Mouse (Mus musculus) midbrain, embryonic 12.5 days (tissue): ENCODE data around the gene Wdr60. TPM values are rescaled to one million over a fixed set of nuclear protein-coding genes. Genes with fewer than 3 reads are reported as not detected.

Experiments
- ATAC-seq: fragments of 200-750 bp; cut with Nextera tagmentation; 2 replicates; pipeline ENCODE4 v1.8.0; 2017; ENCODE audit warnings: low read depth, moderate TSS enrichment, moderate library complexity; ENCODE audit not compliant: low FRiP score
- H3K27ac ChIP-seq: fragments of 300-500 bp; sonication (generic); replicated peaks from 2 replicates; pipeline ENCODE4 v1.5.1; 2016; ENCODE audit warnings: mild to moderate bottlenecking
- H3K27me3 ChIP-seq: fragments of 300-500 bp; sonication (generic); 2 replicates; pipeline ENCODE4 v1.6.1; 2016; ENCODE audit warnings: mild to moderate bottlenecking
- H3K36me3 ChIP-seq: fragments of 300-500 bp; sonication (generic); 2 replicates; pipeline ENCODE4 v1.6.1; 2016
- H3K4me1 ChIP-seq: fragments of 300-500 bp; sonication (generic); 2 replicates; pipeline ENCODE4 v1.6.1; 2016
- H3K4me2 ChIP-seq: fragments of 300-500 bp; sonication (generic); replicated peaks from 2 replicates; pipeline ENCODE4 v1.6.1; 2016; ENCODE audit warnings: mild to moderate bottlenecking, moderate library complexity
- H3K4me3 ChIP-seq: fragments of 300-500 bp; sonication (generic); 2 replicates; pipeline ENCODE4 v1.5.1; 2016; ENCODE audit warnings: mild to moderate bottlenecking
- H3K9ac ChIP-seq: fragments of 300-500 bp; sonication (generic); replicated peaks from 2 replicates; pipeline ENCODE4 v1.6.1; 2016; ENCODE audit warnings: mild to moderate bottlenecking, moderate library complexity
- H3K9me3 ChIP-seq: fragments of 300-500 bp; sonication (generic); 2 replicates; pipeline ENCODE4 v1.6.1; 2016; ENCODE audit warnings: mild to moderate bottlenecking
- WGBS: fragments of 180-500 bp; shearing (Covaris S2); methylation state at CpG from one replicate; pipeline ENCODE4 v1.1.7; 2016; 5-methylcytosine and 5-hydroxymethylcytosine counted together
- microRNA-seq: library from miRNA; unstranded; fragments of <30 nt; microRNA quantifications from one replicate; pipeline ENCODE4, GENCODE M21; 2017
- polyA plus RNA-seq: library from polyadenylated mRNA; unstranded; fragments of >200 nt; fragmentation: Nextera tagmentation; extraction: Ambion mirVana; gene quantifications from 2 replicates; pipeline ENCODE4 v1.2.1, GENCODE M21; 2016

Wdr60 gene
- polyA plus RNA-seq, 1 experiment from 2014 or later, result 16.6 TPM

- no peak overlapping the region for H3K27ac ChIP-seq
- WGBS, result 74% methylated on average over 4 of the region's 4 CpGs
- H3K4me2 ChIP-seq, result no peak overlapping the region
- no peaks in the 10 kb centered on the region for H3K4me1 ChIP-seq
- no peak overlapping the region for H3K9ac ChIP-seq
- H3K27me3 ChIP-seq, result no peaks in the 10 kb centered on the region
- H3K9me3 ChIP-seq, result no peaks in the 10 kb centered on the region
- H3K36me3 ChIP-seq, result no peaks in the 10 kb centered on the region
- H3K4me3 ChIP-seq, result no peak overlapping the region
- ATAC-seq, result no peak
These were observed 81.3 kb downstream of the Wdr60 start for GRCm38 (mm10) chr12:116181436-116182050.

GRCm38 (mm10) chr12:116176930-116177329, 85.9 kb downstream of the Wdr60 start:
- Histone ChIP-seq H3K4me2 (no peak overlapping the region), H3K4me1 (no peaks in the 10 kb centered on the region), H3K27me3 (no peaks in the 10 kb centered on the region), H3K9ac (no peak overlapping the region), H3K27ac (no peak overlapping the region), H3K9me3 (no peaks in the 10 kb centered on the region), H3K4me3 (no peak overlapping the region), H3K36me3 (no peaks in the 10 kb centered on the region)
- ATAC-seq, result no peak
- 87% methylated on average over 3 of the region's 3 CpGs for WGBS

- no peaks in the 10 kb centered on the region for H3K27me3 ChIP-seq
- WGBS, result 88% methylated on average over 5 of the region's 5 CpGs
- H3K9me3 ChIP-seq, result no peaks in the 10 kb centered on the region
- H3K4me3 ChIP-seq, result no peak overlapping the region
- H3K4me2 ChIP-seq, result no peak overlapping the region
- ATAC-seq, result no peak
- no peak overlapping the region for H3K9ac ChIP-seq
- no peak overlapping the region for H3K27ac ChIP-seq
- H3K36me3 ChIP-seq, result no peaks in the 10 kb centered on the region
- H3K4me1 ChIP-seq, result peaks cover 3% of the 10 kb centered on the region; the same call in 1 of the 2 replicates
These were observed 93.2 kb downstream of the Wdr60 start for GRCm38 (mm10) chr12:116169666-116170065.

GRCm38 (mm10) chr12:116165368-116165767, 97.5 kb downstream of the Wdr60 start:
- no peak for ATAC-seq
- H3K4me3 ChIP-seq, result no peak overlapping the region
- H3K4me1 ChIP-seq, result no peaks in the 10 kb centered on the region
- H3K36me3 ChIP-seq, result no peaks in the 10 kb centered on the region
- H3K4me2 ChIP-seq, result no peak overlapping the region
- no peaks in the 10 kb centered on the region for H3K27me3 ChIP-seq
- no peaks in the 10 kb centered on the region for H3K9me3 ChIP-seq
- no peak overlapping the region for H3K27ac ChIP-seq
- H3K9ac ChIP-seq, result no peak overlapping the region

- no peaks in the 10 kb centered on the region for H3K36me3 ChIP-seq
- no peak overlapping the region for H3K27ac ChIP-seq
- WGBS, result 98% methylated on average over 2 of the region's 2 CpGs
- H3K4me1 ChIP-seq, result no peaks in the 10 kb centered on the region
- H3K9me3 ChIP-seq, result no peaks in the 10 kb centered on the region
- H3K9ac ChIP-seq, result no peak overlapping the region
- H3K4me3 ChIP-seq, result no peak overlapping the region
- ATAC-seq, result no peak
- no peak overlapping the region for H3K4me2 ChIP-seq
- H3K27me3 ChIP-seq, result no peaks in the 10 kb centered on the region
These were observed 103.1 kb downstream of the Wdr60 start for GRCm38 (mm10) chr12:116159695-116160094.

GRCm38 (mm10) chr12:116159223-116159622, 103.6 kb downstream of the Wdr60 start:
- Histone ChIP-seq H3K36me3 (no peaks in the 10 kb centered on the region), H3K4me1 (no peaks in the 10 kb centered on the region), H3K4me3 (no peak overlapping the region), H3K9ac (no peak overlapping the region), H3K27ac (no peak overlapping the region), H3K4me2 (no peak overlapping the region), H3K27me3 (no peaks in the 10 kb centered on the region), H3K9me3 (no peaks in the 10 kb centered on the region)
- WGBS, result 84% methylated on average over 5 of the region's 5 CpGs
- no peak for ATAC-seq

- Histone ChIP-seq H3K9me3 (no peaks in the 10 kb centered on the region), H3K27ac (no peak overlapping the region), H3K4me3 (no peak overlapping the region), H3K4me1 (no peaks in the 10 kb centered on the region), H3K4me2 (no peak overlapping the region), H3K27me3 (no peaks in the 10 kb centered on the region), H3K36me3 (no peaks in the 10 kb centered on the region), H3K9ac (no peak overlapping the region)
- WGBS, result 87% methylated on average over 7 of the region's 7 CpGs
- no peak for ATAC-seq
These were observed 105.9 kb downstream of the Wdr60 start for GRCm38 (mm10) chr12:116156792-116157532.

Small RNA genes lying within 50 kb of the gene (microRNA-seq; reads per million reads assigned to microRNA genes)
- gene Gm23190, result not detected

Other genes starting within 250 kb of the Wdr60 start
- 70.4 and 72.8 TPM in 2 replicates for gene Zfp386, start 215.3 kb downstream of the Wdr60 start, polyA plus RNA-seq
- 2.3 and 3.6 TPM in 2 replicates for gene Vipr2, start 185.3 kb downstream of the Wdr60 start, polyA plus RNA-seq
- gene Gm11027, start 12.4 kb upstream of the Wdr60 start, polyA plus RNA-seq, result not detected in 2 replicates
- 17.9 and 19.7 TPM in 2 replicates for gene Esyt2, start 18.2 kb upstream of the Wdr60 start, polyA plus RNA-seq
- 39.1 and 42.9 TPM in 2 replicates for gene Ncapg2, start 142.4 kb upstream of the Wdr60 start, polyA plus RNA-seq
- gene Ptprn2, start 222.7 kb upstream of the Wdr60 start, polyA plus RNA-seq, result 12.2 and 12.8 TPM in 2 replicates